Mouse (Mus musculus) heart, embryonic 14.5 days (tissue): ENCODE results near the gene Tmem54. TPM values are rescaled to one million over a fixed set of nuclear protein-coding genes. Genes with fewer than 3 reads are reported as not detected.

Experiments used
- ATAC-seq: fragments of 200-750 bp; cut with Nextera tagmentation; 2 replicates; pipeline ENCODE4 v1.8.0; 2017; ENCODE audit warnings: low read depth, moderate TSS enrichment; ENCODE audit not compliant: insufficient number of reproducible peaks, insufficient read depth, low FRiP score
- H3K27ac ChIP-seq, 2 experiments: fragments of 200-500 bp in 1 of 2; fragments of 300-500 bp in 1 of 2; sonication (generic) in 1 of 2; replicated peaks in 1 of 2; 2 replicates each; pipeline ENCODE4 v1.5.1; 2012 to 2014; ENCODE audit warnings: low read depth in 2 of 2, low read length in 2 of 2, control low read depth in 1 of 2, mild to moderate bottlenecking in 1 of 2, mixed read lengths in 1 of 2; ENCODE audit not compliant: control insufficient read depth in 1 of 2, insufficient read depth in 1 of 2
- H3K27me3 ChIP-seq: fragments of 300-500 bp; sonication (generic); 2 replicates; pipeline ENCODE4 v1.6.1; 2014; ENCODE audit warnings: mild to moderate bottlenecking, low read length, control low read depth; ENCODE audit not compliant: control insufficient read depth, insufficient read depth
- H3K36me3 ChIP-seq: fragments of 300-500 bp; sonication (generic); 2 replicates; pipeline ENCODE4 v1.6.1; 2014; ENCODE audit warnings: mild to moderate bottlenecking, control low read depth, low read length, mixed read lengths; ENCODE audit not compliant: control insufficient read depth, insufficient read depth
- H3K4me1 ChIP-seq, 2 experiments: fragments of 200-500 bp in 1 of 2; fragments of 300-500 bp in 1 of 2; sonication (generic) in 1 of 2; 2 replicates each; pipeline ENCODE4 v1.6.1; 2012 to 2014; ENCODE audit warnings: low read length in 2 of 2, control low read depth in 1 of 2, mixed read lengths in 1 of 2; ENCODE audit not compliant: control insufficient read depth in 2 of 2, insufficient read depth in 2 of 2
- H3K4me2 ChIP-seq: fragments of 300-500 bp; sonication (generic); 2 replicates; pipeline ENCODE4 v1.6.1; 2014; ENCODE audit warnings: mild to moderate bottlenecking, low read length
- H3K4me3 ChIP-seq, 2 experiments: fragments of 200-500 bp in 1 of 2; fragments of 300-500 bp in 1 of 2; sonication (generic) in 1 of 2; 2 replicates each; pipeline ENCODE4 v1.5.1; 2012 to 2014; ENCODE audit warnings: low read length in 2 of 2, mild to moderate bottlenecking in 2 of 2, control low read depth in 1 of 2, low read depth in 1 of 2, moderate library complexity in 1 of 2; ENCODE audit not compliant: control insufficient read depth in 1 of 2, insufficient read depth in 1 of 2
- H3K9ac ChIP-seq: fragments of 300-500 bp; sonication (generic); 2 replicates; pipeline ENCODE4 v1.6.1; 2014; ENCODE audit warnings: mild to moderate bottlenecking, low read length
- H3K9me3 ChIP-seq: fragments of 300-500 bp; sonication (generic); 2 replicates; pipeline ENCODE4 v1.6.1; 2016; ENCODE audit warnings: low read length, control low read depth; ENCODE audit not compliant: control insufficient read depth
- WGBS: fragments of 180-500 bp; shearing (Covaris S2); extraction: QIAGEN DNeasy Blood & Tissue Kit; methylation state at CpG from one replicate; pipeline ENCODE4 v1.1.7; 2014; 5-methylcytosine and 5-hydroxymethylcytosine counted together
- polyA plus RNA-seq: library from polyadenylated mRNA; unstranded; fragments of >200 nt; fragmentation: Nextera tagmentation; extraction: Ambion mirVana; gene quantifications from 2 replicates; pipeline ENCODE4 v1.2.1, GENCODE M21; 2014

Gene Tmem54
- polyA plus RNA-seq, 1 experiment from 2014 or later: not detected

DNA sequence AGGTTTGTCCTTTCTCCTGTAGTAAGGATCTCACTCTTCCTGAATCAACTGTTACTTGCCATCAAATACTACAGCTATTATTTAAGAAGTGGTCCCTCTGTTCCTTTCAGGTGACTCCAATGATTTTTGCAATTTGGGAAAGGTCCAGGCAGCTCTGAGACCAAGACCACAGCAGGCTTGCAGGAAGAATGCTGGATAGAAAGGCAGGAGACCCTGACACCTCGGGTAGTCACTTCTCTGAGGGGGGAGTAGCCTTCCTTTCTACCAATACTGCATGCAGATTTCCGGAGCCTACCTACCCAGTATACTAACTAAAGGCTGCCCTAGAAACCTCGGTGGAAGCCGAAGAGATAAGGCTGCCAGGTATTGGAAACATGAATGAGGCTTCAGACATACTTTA lies 40.1 kb downstream of the Tmem54 start:
- H3K9me3 ChIP-seq: no peaks in the 10 kb centered on the region
- no peaks in the 10 kb centered on the region for H3K27me3 ChIP-seq
- no peak overlapping the region for H3K4me3 ChIP-seq
- peaks cover 25 to 52% of the 10 kb centered on the region in 2 experiments for H3K4me1 ChIP-seq
- no peak overlapping the region; a peak in 1 of 4 replicates for H3K27ac ChIP-seq
- H3K36me3 ChIP-seq: peaks cover 31% of the 10 kb centered on the region
- no peak overlapping the region; the same call in 1 of the 2 replicates for H3K9ac ChIP-seq
- no peak for ATAC-seq
- WGBS: 62% methylated on average over 4 of the region's 4 CpGs
- no peak overlapping the region for H3K4me2 ChIP-seq

DNA sequence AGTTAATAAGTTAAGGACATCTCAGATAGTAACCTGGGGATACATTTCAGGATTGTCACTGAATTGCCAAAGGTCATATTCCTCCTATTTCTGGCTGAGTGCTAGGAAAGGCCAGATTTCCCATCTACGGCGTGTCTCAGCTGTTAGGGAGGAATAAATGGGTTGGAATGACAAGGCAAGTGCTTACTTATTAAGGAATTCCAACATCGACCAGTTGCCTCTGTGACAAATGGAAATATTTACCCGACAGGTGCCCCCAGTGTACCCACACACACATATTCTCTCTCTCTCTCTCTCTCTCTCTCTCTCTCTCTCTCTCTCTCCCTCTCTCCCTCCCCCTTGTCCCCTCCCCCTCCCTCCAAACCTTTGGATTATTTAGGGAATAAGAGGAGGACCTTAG lies 40.6 kb downstream of the Tmem54 start:
- no peaks in the 10 kb centered on the region for H3K27me3 ChIP-seq
- H3K36me3 ChIP-seq: peaks cover 36% of the 10 kb centered on the region
- 65% methylated on average over 4 of the region's 4 CpGs for WGBS
- no peak overlapping the region for H3K4me2 ChIP-seq
- H3K4me1 ChIP-seq: peaks cover 23 to 49% of the 10 kb centered on the region in 2 experiments
- no peaks in the 10 kb centered on the region for H3K9me3 ChIP-seq
- no peak overlapping the region for H3K9ac ChIP-seq
- H3K4me3 ChIP-seq: no peak overlapping the region
- no peak for ATAC-seq
- H3K27ac ChIP-seq: no peak overlapping the region

DNA sequence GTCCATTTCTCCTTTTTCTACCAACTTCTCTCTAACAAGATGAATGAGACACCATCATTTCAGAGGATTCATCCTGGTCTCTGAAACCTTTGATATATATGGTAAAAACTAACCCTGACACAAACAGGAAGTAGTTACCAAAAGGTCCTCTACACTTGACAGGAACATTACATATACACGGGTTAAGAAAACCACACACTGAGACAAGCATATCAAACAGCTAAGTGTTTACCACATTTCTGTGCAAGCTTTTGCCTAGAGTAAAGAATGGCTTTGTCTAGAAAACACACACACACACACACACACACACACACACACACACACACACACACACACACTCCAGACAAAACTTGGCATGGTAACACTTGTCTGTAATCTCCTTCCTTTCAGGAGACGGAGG lies 41.0 kb downstream of the Tmem54 start:
- Histone ChIP-seq H3K36me3 (peaks cover 40% of the 10 kb centered on the region), H3K4me1 (peaks cover 21 to 45% of the 10 kb centered on the region in 2 experiments), H3K9ac (no peak overlapping the region), H3K9me3 (no peaks in the 10 kb centered on the region), H3K27me3 (no peaks in the 10 kb centered on the region), H3K4me2 (no peak overlapping the region), H3K4me3 (no peak overlapping the region), H3K27ac (no peak overlapping the region)
- no peak for ATAC-seq
- 33% methylated on average over 2 of the region's 2 CpGs for WGBS

DNA sequence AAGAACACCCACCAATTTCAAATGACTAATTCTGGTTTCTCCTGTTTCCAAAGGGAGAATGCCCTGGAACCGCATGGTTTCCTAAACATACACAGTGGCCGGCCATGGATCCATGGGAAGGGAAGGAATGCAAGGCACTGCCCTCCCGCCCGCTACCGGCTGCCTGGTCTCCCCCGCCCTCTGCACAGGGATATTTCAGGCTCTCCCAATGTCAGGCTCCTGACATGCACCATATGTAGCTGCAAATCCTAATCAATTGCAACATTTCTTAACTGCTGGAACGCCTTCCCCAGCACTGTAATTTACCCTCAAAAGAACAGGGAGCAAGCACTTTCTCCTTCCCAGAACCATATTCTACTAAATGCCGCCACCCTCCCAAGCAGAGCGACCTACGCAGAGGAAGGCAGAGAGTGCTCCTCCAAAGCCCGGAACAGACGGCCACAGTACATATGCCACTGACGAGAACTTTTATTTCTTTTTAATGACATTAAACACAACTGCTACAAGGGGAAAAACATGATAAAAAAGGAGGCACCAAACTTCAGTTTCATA lies 42.3 kb downstream of the Tmem54 start:
- H3K27ac ChIP-seq: peak overlapping the region in 1 of 2 experiments; percentile 5; a peak in 1 of 4 replicates
- no peaks in the 10 kb centered on the region for H3K9me3 ChIP-seq
- WGBS: 60% methylated on average over 13 of the region's 13 CpGs
- H3K27me3 ChIP-seq: no peaks in the 10 kb centered on the region
- no peak overlapping the region for H3K4me3 ChIP-seq
- ATAC-seq: no peak
- H3K4me1 ChIP-seq: peaks cover 8 to 34% of the 10 kb centered on the region in 2 experiments
- no peak overlapping the region for H3K4me2 ChIP-seq
- no peak overlapping the region for H3K9ac ChIP-seq
- H3K36me3 ChIP-seq: peaks cover 49% of the 10 kb centered on the region

DNA sequence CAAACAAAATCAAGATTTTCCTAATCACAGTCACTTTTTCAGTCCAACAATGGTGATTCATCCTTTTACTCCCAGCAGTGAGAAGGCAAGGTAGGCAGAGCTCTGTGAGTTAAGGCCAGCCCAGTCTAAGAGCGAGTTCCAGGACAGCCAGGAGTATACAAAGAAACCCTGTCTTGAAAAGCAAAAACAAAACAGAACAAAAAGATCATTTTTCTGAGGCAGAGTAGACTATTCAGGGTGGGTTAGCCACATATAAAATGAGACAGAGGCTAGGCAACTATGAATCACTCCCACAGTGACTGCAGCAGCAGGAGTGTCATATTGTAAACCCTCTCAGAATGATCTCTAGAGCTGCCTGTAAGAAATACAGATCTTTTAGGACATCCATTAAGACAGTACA lies 44.0 kb downstream of the Tmem54 start:
- Histone ChIP-seq H3K27ac (no peak overlapping the region), H3K27me3 (no peaks in the 10 kb centered on the region), H3K4me1 (peaks cover 7 to 28% of the 10 kb centered on the region in 2 experiments), H3K9me3 (no peaks in the 10 kb centered on the region), H3K36me3 (peaks cover 57% of the 10 kb centered on the region), H3K4me2 (no peak overlapping the region), H3K4me3 (no peak overlapping the region), H3K9ac (no peak overlapping the region)
- 71% methylated on average over 1 of the region's 1 CpGs for WGBS
- ATAC-seq: no peak

DNA sequence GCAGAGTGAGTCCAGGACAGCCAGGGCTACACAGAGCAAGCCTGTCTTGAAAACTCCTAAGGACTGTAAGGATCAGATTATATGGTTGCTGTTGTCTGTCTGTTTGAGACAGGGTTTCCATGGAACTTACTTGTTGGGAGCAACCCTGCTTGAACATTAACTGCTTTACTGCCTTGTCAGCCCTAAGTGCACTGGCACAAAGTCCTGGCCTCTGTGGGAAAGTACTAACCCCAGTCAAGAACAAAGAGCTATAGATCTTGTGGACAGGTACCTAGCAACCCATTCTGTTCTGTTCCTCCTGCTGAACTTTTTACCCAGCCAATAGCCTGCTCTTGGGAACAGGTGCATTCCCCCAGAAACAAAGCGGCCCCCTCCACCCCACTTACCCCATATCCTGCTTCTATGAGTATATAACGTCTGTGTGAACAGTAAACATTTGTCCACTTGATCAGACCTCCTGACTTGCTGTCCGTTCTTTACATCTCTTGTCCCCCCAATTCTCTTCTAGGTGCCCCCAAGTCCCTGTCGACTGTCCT lies 46.0 kb downstream of the Tmem54 start:
- no peak overlapping the region for H3K4me2 ChIP-seq
- WGBS: 93% methylated on average over 4 of the region's 4 CpGs
- no peak overlapping the region for H3K9ac ChIP-seq
- H3K4me1 ChIP-seq: peaks cover 2 to 16% of the 10 kb centered on the region in 2 experiments
- no peak overlapping the region for H3K27ac ChIP-seq
- no peak for ATAC-seq
- no peaks in the 10 kb centered on the region for H3K9me3 ChIP-seq
- no peaks in the 10 kb centered on the region for H3K27me3 ChIP-seq
- peaks cover 72% of the 10 kb centered on the region for H3K36me3 ChIP-seq
- H3K4me3 ChIP-seq: no peak overlapping the region

DNA sequence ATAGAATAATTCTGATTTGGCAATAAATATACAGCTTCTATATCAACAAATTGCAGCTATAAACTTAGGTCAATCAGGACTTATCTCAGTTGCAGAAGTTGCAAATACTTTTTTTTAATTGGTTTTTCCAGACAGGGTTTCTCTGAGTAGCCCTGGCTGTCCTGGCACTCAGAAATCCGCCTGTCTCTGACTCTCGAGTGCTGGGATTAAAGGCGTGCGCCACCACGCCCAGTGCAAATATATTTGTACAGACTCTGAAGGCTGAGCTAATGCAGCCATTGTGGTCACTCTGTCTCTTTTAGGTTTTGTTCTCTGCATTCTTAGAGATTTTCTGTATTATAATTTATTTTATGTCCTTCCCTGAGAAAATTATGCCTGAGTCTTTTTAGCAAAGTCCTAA lies 52.2 kb downstream of the Tmem54 start:
- peaks cover 2 to 19% of the 10 kb centered on the region in 2 experiments for H3K4me1 ChIP-seq
- H3K27ac ChIP-seq: no peak overlapping the region
- no peaks in the 10 kb centered on the region for H3K27me3 ChIP-seq
- ATAC-seq: no peak
- H3K4me2 ChIP-seq: no peak overlapping the region
- WGBS: 67% methylated on average over 5 of the region's 5 CpGs
- no peak overlapping the region for H3K9ac ChIP-seq
- peaks cover 61% of the 10 kb centered on the region for H3K36me3 ChIP-seq
- H3K9me3 ChIP-seq: no peaks in the 10 kb centered on the region
- no peak overlapping the region for H3K4me3 ChIP-seq

DNA sequence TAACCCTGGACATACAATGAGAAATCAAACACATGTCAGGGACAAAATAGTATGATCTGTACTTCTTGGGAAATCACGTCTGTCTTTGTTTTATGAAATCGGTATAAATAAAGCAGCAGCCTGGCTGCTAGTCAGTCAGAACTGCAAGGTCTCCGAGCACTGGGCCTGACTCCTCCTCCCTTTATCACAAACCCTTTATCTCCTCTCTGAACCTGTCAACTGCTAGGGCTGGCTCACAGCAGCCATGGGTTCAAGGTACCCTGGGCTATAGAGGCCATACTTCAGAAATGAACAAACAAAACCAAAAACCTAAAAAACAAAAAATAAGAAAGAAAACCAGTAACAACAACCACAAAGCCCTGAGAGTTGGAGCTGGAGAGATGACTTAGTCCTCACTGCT lies 53.2 kb downstream of the Tmem54 start:
- no peak overlapping the region for H3K9ac ChIP-seq

More for the DNA sequence above, 53.2 kb downstream of the Tmem54 start:
- Histone ChIP-seq H3K27ac (peak overlapping the region in 1 of 2 experiments; percentile 31; a peak in 1 of 4 replicates), H3K36me3 (peaks cover 61% of the 10 kb centered on the region), H3K4me2 (no peak overlapping the region), H3K9me3 (no peaks in the 10 kb centered on the region), H3K4me1 (peaks cover 2 to 19% of the 10 kb centered on the region in 2 experiments), H3K4me3 (no peak overlapping the region), H3K27me3 (no peaks in the 10 kb centered on the region)
- ATAC-seq: no peak
- WGBS: 22% methylated on average over 3 of the region's 3 CpGs
